Mouse (Mus musculus) MEL (cell line): ENCODE measurements around the gene Schip1. TPM values are rescaled to one million over a fixed set of nuclear protein-coding genes. Genes with fewer than 3 reads are reported as not detected.

Experiments used
- DNase-seq: peaks from one replicate; pipeline ENCODE4 v3.0.0; 2011; ENCODE audit warnings: low read depth, low spot score
- H3K27ac ChIP-seq: 2 replicates; pipeline ENCODE4 v1.5.1; 2012; ENCODE audit warnings: low read depth, mild to moderate bottlenecking, control low read depth, low read length, moderate library complexity; ENCODE audit not compliant: control insufficient read depth
- H3K27me3 ChIP-seq, 2 experiments: fragments of 150-350 bp in 1 of 2; sonication (generic) in 1 of 2; 2 replicates each; pipeline ENCODE4 v1.6.1; 2012; ENCODE audit warnings: low read length in 2 of 2, mild to moderate bottlenecking in 2 of 2, improper control_type of control experiment in 1 of 2, moderate library complexity in 1 of 2; ENCODE audit not compliant: insufficient read depth in 2 of 2, control insufficient read depth in 1 of 2
- H3K36me3 ChIP-seq, 2 experiments: 2 replicates each; pipeline ENCODE4 v1.6.1; 2012 to 2014; ENCODE audit warnings: low read length in 2 of 2, improper control_type of control experiment in 1 of 2, inconsistent platforms in 1 of 2, mild to moderate bottlenecking in 1 of 2; ENCODE audit not compliant: insufficient read depth in 2 of 2, control insufficient read depth in 1 of 2
- H3K4me1 ChIP-seq, 2 experiments: fragments of 150-350 bp in 1 of 2; sonication (generic) in 1 of 2; 2 replicates each; pipeline ENCODE4 v1.6.1; 2012; ENCODE audit warnings: low read length in 2 of 2, improper control_type of control experiment in 1 of 2, mild to moderate bottlenecking in 1 of 2; ENCODE audit not compliant: insufficient read depth in 2 of 2, control insufficient read depth in 1 of 2
- H3K4me3 ChIP-seq, 2 experiments: fragments of 150-350 bp in 1 of 2; sonication (generic) in 1 of 2; 2 replicates each; pipeline ENCODE4 v1.5.1; 2012; ENCODE audit warnings: low read depth in 2 of 2, low read length in 2 of 2, mild to moderate bottlenecking in 2 of 2, moderate library complexity in 2 of 2, control low read depth in 1 of 2, improper control_type of control experiment in 1 of 2; ENCODE audit not compliant: control insufficient read depth in 1 of 2, insufficient read depth in 1 of 2
- H3K79me2 ChIP-seq: 2 replicates; pipeline ENCODE4 v1.6.1; 2012; ENCODE audit warnings: mild to moderate bottlenecking, low read length, moderate library complexity; ENCODE audit not compliant: control insufficient read depth, poor library complexity, insufficient read depth
- H3K9ac ChIP-seq: 2 replicates; pipeline ENCODE4 v1.6.1; 2012; ENCODE audit warnings: low read depth, mild to moderate bottlenecking, control low read depth, low read length, moderate library complexity; ENCODE audit not compliant: control insufficient read depth, poor library complexity, severe bottlenecking
- H3K9me3 ChIP-seq: fragments of 150-350 bp; sonication (generic); replicated peaks from 2 replicates; pipeline ENCODE4 v1.6.1; 2012; ENCODE audit warnings: mild to moderate bottlenecking, low read length, improper control_type of control experiment, moderate library complexity; ENCODE audit not compliant: insufficient read depth
- CTCF ChIP-seq, 3 experiments: IDR thresholded peaks in 2 of 3; conservative IDR thresholded peaks in 1 of 3; 2 replicates each; pipeline ENCODE4 v1.5.1; 2011 to 2012; ENCODE audit warnings: low read length in 3 of 3, low read depth in 2 of 3, mild to moderate bottlenecking in 2 of 3, improper control_type of control experiment in 1 of 3, inconsistent platforms in 1 of 3, mixed read lengths in 1 of 3, moderate library complexity in 1 of 3; ENCODE audit not compliant: control insufficient read depth in 1 of 3, insufficient read depth in 1 of 3, poor library complexity in 1 of 3, severe bottlenecking in 1 of 3
- ETS1 ChIP-seq: IDR thresholded peaks from 2 replicates; pipeline ENCODE4 v1.6.1; 2012; ENCODE audit warnings: low read depth, mild to moderate bottlenecking, inconsistent platforms, low read length, improper control_type of control experiment, moderate library complexity
- GABPA ChIP-seq: IDR thresholded peaks from 2 replicates; pipeline ENCODE4 v1.6.1; 2012; ENCODE audit warnings: low read depth, mild to moderate bottlenecking, inconsistent platforms, low read length, improper control_type of control experiment, moderate library complexity
- GATA1 ChIP-seq: IDR thresholded peaks from 2 replicates; pipeline ENCODE4 v1.6.1; 2011; ENCODE audit warnings: low read depth, low read length, improper control_type of control experiment
- HCFC1 ChIP-seq: IDR thresholded peaks from 2 replicates; pipeline ENCODE4 v1.6.1; 2012; ENCODE audit warnings: low read depth, mild to moderate bottlenecking, inconsistent platforms, low read length, improper control_type of control experiment, moderate library complexity
- JUND ChIP-seq: IDR thresholded peaks from 2 replicates; pipeline ENCODE4 v1.6.1; 2011; ENCODE audit warnings: low read depth, mild to moderate bottlenecking, improper control_type of control experiment, low read length
- KAT2A ChIP-seq: conservative IDR thresholded peaks from 2 replicates; pipeline ENCODE4 v1.6.1; 2012; ENCODE audit warnings: low read depth, low read length, improper control_type of control experiment, inconsistent platforms
- MAZ ChIP-seq: IDR thresholded peaks from 2 replicates; pipeline ENCODE4 v1.6.1; 2012; ENCODE audit warnings: low read depth, mild to moderate bottlenecking, inconsistent platforms, low read length, improper control_type of control experiment
- MEF2A ChIP-seq: IDR thresholded peaks from 2 replicates; pipeline ENCODE4 v1.6.1; 2014; ENCODE audit warnings: low read depth, mild to moderate bottlenecking, inconsistent platforms, low read length, improper control_type of control experiment; ENCODE audit not compliant: poor library complexity, insufficient replicate concordance, severe bottlenecking; ENCODE audit errors: extremely low read depth
- MXI1 ChIP-seq: IDR thresholded peaks from 2 replicates; pipeline ENCODE4 v1.6.1; 2011; ENCODE audit warnings: mild to moderate bottlenecking, low read depth, low read length, improper control_type of control experiment
- MYB ChIP-seq: IDR thresholded peaks from 2 replicates; pipeline ENCODE4 v1.6.1; 2011; ENCODE audit warnings: mild to moderate bottlenecking, low read depth, low read length, improper control_type of control experiment
- POLR2AphosphoS2 ChIP-seq: IDR thresholded peaks from 2 replicates; pipeline ENCODE4 v1.6.1; 2011; ENCODE audit warnings: low read length, improper control_type of control experiment
- RCOR1 ChIP-seq: IDR thresholded peaks from 2 replicates; pipeline ENCODE4 v1.6.1; 2012; ENCODE audit warnings: low read depth, mild to moderate bottlenecking, inconsistent platforms, low read length, improper control_type of control experiment
- SMC3 ChIP-seq: IDR thresholded peaks from 2 replicates; pipeline ENCODE4 v1.6.1; 2011; ENCODE audit warnings: low read depth, low read length, improper control_type of control experiment
- TBP ChIP-seq: IDR thresholded peaks from 2 replicates; pipeline ENCODE4 v1.8.0; 2011; ENCODE audit warnings: low read depth, low read length, improper control_type of control experiment
- ZKSCAN1 ChIP-seq: IDR thresholded peaks from 2 replicates; pipeline ENCODE4 v1.6.1; 2012; ENCODE audit warnings: low read depth, mild to moderate bottlenecking, inconsistent platforms, low read length, improper control_type of control experiment, moderate library complexity
- ZMIZ1 ChIP-seq: IDR thresholded peaks from 2 replicates; pipeline ENCODE4 v1.6.1; 2012; ENCODE audit warnings: low read depth, mild to moderate bottlenecking, inconsistent platforms, low read length, improper control_type of control experiment, moderate library complexity
- polyA plus RNA-seq, 2 experiments: library from polyadenylated mRNA; stranded (reverse) in 1 of 2; unstranded in 1 of 2; fragments of >175 nt in 1 of 2; fragments of >200 nt in 1 of 2; gene quantifications; 2 replicates each; pipeline versions ENCODE4 v1.2.1 to v1.2.4; 2012; ENCODE audit warnings: low replicate concordance in 2 of 2, low read depth in 1 of 2; ENCODE audit not compliant: insufficient read length in 2 of 2, insufficient read depth in 1 of 2, missing spikeins in 1 of 2
- total RNA-seq: library from RNA; depleted of rRNA; stranded (reverse); fragments of 300-350 nt; gene quantifications from 2 replicates; pipeline ENCODE4 v1.2.3, GENCODE M21; 2012

The Schip1 gene
- total and polyA plus RNA-seq, 3 experiments, result 10.1 to 12.4 TPM; not detected in 1

- no peaks in the 10 kb centered on the region for H3K27me3 ChIP-seq
These were observed 520.6 kb downstream of the Schip1 start for GRCm38 (mm10) chr3:68585213-68585612.

GRCm38 (mm10) chr3:68586646-68587064 lies 522.1 kb downstream of the Schip1 start:
- Histone ChIP-seq H3K9ac (no peak overlapping the region), H3K27me3 (no peaks in the 10 kb centered on the region), H3K79me2 (no peaks in the 10 kb centered on the region), H3K27ac (no peak overlapping the region), H3K4me1 (no peaks in the 10 kb centered on the region), H3K4me3 (no peak overlapping the region), H3K9me3 (no peaks in the 10 kb centered on the region), H3K36me3 (no peaks in the 10 kb centered on the region)
- TF ChIP-seq MYB (no peak), GABPA (no peak), HCFC1 (no peak), ZMIZ1 (no peak), MXI1 (no peak), ZKSCAN1 (no peak), CTCF (IDR thresholded peaks at IDR 0.05 in 2 of 3, conservative IDR thresholded peaks at IDR 0.05 in 1 of 3; ENCODE audit: control insufficient read depth in 1 of 3, insufficient read depth in 1 of 3, low read depth in 2 of 3, low read length in 3 of 3, poor library complexity in 1 of 3, severe bottlenecking in 1 of 3) (no peak), TBP (no peak), MEF2A (no peak), ETS1 (no peak)
- no peak for DNase-seq

More at GRCm38 (mm10) chr3:68585213-68585612, 520.6 kb downstream of the Schip1 start:
- Histone ChIP-seq H3K9ac (no peak overlapping the region), H3K4me3 (no peak overlapping the region), H3K79me2 (no peaks in the 10 kb centered on the region), H3K9me3 (no peaks in the 10 kb centered on the region), H3K4me1 (no peaks in the 10 kb centered on the region), H3K36me3 (no peaks in the 10 kb centered on the region), H3K27ac (no peak overlapping the region)
- DNase-seq, result no peak
- TF ChIP-seq GATA1, result no peak

- TF ChIP-seq RCOR1 (no peak), POLR2AphosphoS2 (no peak), MAZ (no peak), JUND (no peak), KAT2A (no peak), MEF2A (no peak), SMC3 (no peak)
- no peaks in the 10 kb centered on the region for H3K9me3 ChIP-seq
These were observed 523.1 kb downstream of the Schip1 start for GRCm38 (mm10) chr3:68587567-68588245.

More at GRCm38 (mm10) chr3:68587567-68588245, 523.1 kb downstream of the Schip1 start:
- Histone ChIP-seq H3K4me3 (no peak overlapping the region), H3K27ac (no peak overlapping the region), H3K79me2 (no peaks in the 10 kb centered on the region), H3K9ac (no peak overlapping the region), H3K36me3 (no peaks in the 10 kb centered on the region), H3K27me3 (no peaks in the 10 kb centered on the region), H3K4me1 (no peaks in the 10 kb centered on the region)
- DNase-seq, result no peak
